17 mouse cellular contexts compared by ENCODE assay signal in genomic region chr19:46741574-46741973, GRCm38 (mm10). TPM values are rescaled to one million over a fixed set of nuclear protein-coding genes. Genes with fewer than 3 reads are reported as not detected.
DNase-seq lines count a peak whose midpoint lies in the region; ATAC-seq and TF ChIP-seq lines count a peak whose summit lies in the region.
"Had no signal": no experiment of that assay in that cellular context is flagged by ENCODE, and none has a peak within 500 bp of the region (broad histone marks: within the 10 kb centered on the region; RNA-seq: fewer than 3 reads in every experiment).

No protein-coding gene starts in this region.

- no peaks in the 10 kb centered on the region for H3K9me3 ChIP-seq in hindbrain, postnatal 0 days (ENCODE audit: low read length)
- no peaks in the 10 kb centered on the region for H3K9me3 ChIP-seq in hindbrain, embryonic 16.5 days (ENCODE audit: control insufficient read depth, low read length)
- no peaks in the 10 kb centered on the region for H3K9me3 ChIP-seq in midbrain, postnatal 0 days (ENCODE audit: low read length)
- H3K9me3 ChIP-seq in midbrain, embryonic 10.5 days (replicated peaks): no peaks in the 10 kb centered on the region
- H3K9me3 ChIP-seq: embryonic facial prominence, embryonic 15.5 days; forebrain, embryonic 15.5 days; heart, embryonic 12.5 days; liver, embryonic 12.5 days had no signal

- no peak overlapping the region for H3K9ac ChIP-seq in hindbrain, postnatal 0 days (replicated peaks; ENCODE audit: low read length)
- H3K9ac ChIP-seq in hindbrain, embryonic 16.5 days (ENCODE audit: low read depth, low read length): no peak overlapping the region
- H3K9ac ChIP-seq in midbrain, postnatal 0 days (replicated peaks; ENCODE audit: low read length, poor library complexity, severe bottlenecking): no peak overlapping the region
- H3K9ac ChIP-seq: embryonic facial prominence, embryonic 15.5 days; forebrain, embryonic 15.5 days; heart, embryonic 12.5 days; liver, embryonic 12.5 days had no signal

- no peak overlapping the region for H3K4me2 ChIP-seq in hindbrain, postnatal 0 days (ENCODE audit: low read depth, low read length)
- no peak overlapping the region for H3K4me2 ChIP-seq in hindbrain, embryonic 16.5 days (ENCODE audit: low read length)
- H3K4me2 ChIP-seq in midbrain, postnatal 0 days (ENCODE audit: low read depth, low read length, poor library complexity, severe bottlenecking): no peak overlapping the region
- H3K4me2 ChIP-seq: embryonic facial prominence, embryonic 15.5 days; forebrain, embryonic 15.5 days; heart, embryonic 12.5 days; liver, embryonic 12.5 days had no signal

- H3K36me3 ChIP-seq in hindbrain, postnatal 0 days (ENCODE audit: insufficient read depth, low read length): no peaks in the 10 kb centered on the region
- H3K36me3 ChIP-seq in hindbrain, embryonic 16.5 days (ENCODE audit: control insufficient read depth, insufficient read depth, low read length): no peaks in the 10 kb centered on the region
- H3K36me3 ChIP-seq in midbrain, postnatal 0 days (ENCODE audit: insufficient read depth, low read length): no peaks in the 10 kb centered on the region
- H3K36me3 ChIP-seq in midbrain, embryonic 10.5 days: 0 out of 2 replicates have a peak, but pooled peaks cover 8% of the 10 kb centered on the region
- H3K36me3 ChIP-seq in small intestine, adult 2 months (ENCODE audit: control insufficient read depth, insufficient read depth, low read length): peaks cover 18% of the 10 kb centered on the region
- H3K36me3 ChIP-seq: embryonic facial prominence, embryonic 15.5 days; forebrain, embryonic 15.5 days had no signal

- no peak for ATAC-seq in hindbrain, postnatal 0 days
- ATAC-seq in hindbrain, embryonic 16.5 days: no peak
- ATAC-seq in midbrain, postnatal 0 days (ENCODE audit: low FRiP score): no peak
- ATAC-seq: forebrain, embryonic 15.5 days; liver, embryonic 12.5 days had no signal

- no peak overlapping the region for H3K4me3 ChIP-seq in hindbrain, postnatal 0 days (ENCODE audit: low read length)
- no peak overlapping the region for H3K4me3 ChIP-seq in hindbrain, embryonic 16.5 days (ENCODE audit: low read length)
- H3K4me3 ChIP-seq in midbrain, postnatal 0 days (ENCODE audit: low read depth, low read length): no peak overlapping the region
- H3K4me3 ChIP-seq in midbrain, embryonic 10.5 days: no peak overlapping the region
- no peak overlapping the region for H3K4me3 ChIP-seq in small intestine, adult 2 months (ENCODE audit: low read depth, low read length)
- H3K4me3 ChIP-seq: embryonic facial prominence, embryonic 15.5 days; forebrain, embryonic 15.5 days; heart, embryonic 12.5 days; liver, embryonic 12.5 days had no signal

- no peak for TF ChIP-seq POLR2A in small intestine, adult 2 months (IDR thresholded peaks at IDR 0.05; ENCODE audit: low read depth, low read length)

- peak; percentile 47 for TF ChIP-seq CTCF in hindbrain, postnatal 0 days (IDR thresholded peaks at IDR 0.05; ENCODE audit: low read depth)
- peak; percentile 42 for TF ChIP-seq CTCF in midbrain, postnatal 0 days (IDR thresholded peaks at IDR 0.05)
- TF ChIP-seq CTCF in small intestine, adult 2 months (IDR thresholded peaks at IDR 0.05; ENCODE audit: extremely low read depth, insufficient read length, insufficient replicate concordance, low read depth, low read length): peak; percentile 33; the same call in 1 of the 2 replicates

- H3K4me1 ChIP-seq in hindbrain, postnatal 0 days (ENCODE audit: insufficient read depth, low read length): no peaks in the 10 kb centered on the region
- no peaks in the 10 kb centered on the region for H3K4me1 ChIP-seq in hindbrain, embryonic 16.5 days (ENCODE audit: control insufficient read depth, insufficient read depth, low read depth, low read length)
- no peaks in the 10 kb centered on the region for H3K4me1 ChIP-seq in midbrain, postnatal 0 days (ENCODE audit: insufficient read depth, low read length)
- no peaks in the 10 kb centered on the region for H3K4me1 ChIP-seq in midbrain, embryonic 10.5 days
- H3K4me1 ChIP-seq in small intestine, adult 2 months (ENCODE audit: control insufficient read depth, insufficient read depth, insufficient read length, low read length): no peaks in the 10 kb centered on the region; the same call in 1 of the 2 replicates
- H3K4me1 ChIP-seq: embryonic facial prominence, embryonic 15.5 days; forebrain, embryonic 15.5 days; liver, embryonic 12.5 days had no signal

- DNase-seq in hindbrain, postnatal 0 days (ENCODE audit: low spot score): no peak
- no peak for DNase-seq in midbrain, postnatal 0 days (ENCODE audit: low spot score)
- no peak for DNase-seq in midbrain, embryonic 10.5 days (ENCODE audit: low spot score)
- DNase-seq in NIH3T3 (ENCODE audit: low read depth): peak; percentile 62
- no peak for DNase-seq in yolk sac, embryonic 10.5 days (ENCODE audit: low spot score)
- DNase-seq in layer of hippocampus, adult 11-12 months (ENCODE audit: low spot score): no peak
- DNase-seq: adrenal gland, postnatal 36 days; gastrocnemius, postnatal 36 days; kidney, adult 18-20 months; lung, postnatal 4 days; spleen, adult 18-20 months had no signal

- WGBS in hindbrain, postnatal 0 days: 48% methylated on average over 6 of the region's 6 CpGs
- WGBS in hindbrain, embryonic 16.5 days: 47% methylated on average over 6 of the region's 6 CpGs
- WGBS in midbrain, postnatal 0 days: 47% methylated on average over 6 of the region's 6 CpGs
- WGBS in midbrain, embryonic 10.5 days: 49% methylated on average over 6 of the region's 6 CpGs
- 27% methylated on average over 6 of the region's 6 CpGs for WGBS in small intestine, adult 2 months

- H3K27ac ChIP-seq in hindbrain, postnatal 0 days: no peak overlapping the region
- no peak overlapping the region for H3K27ac ChIP-seq in hindbrain, embryonic 16.5 days (ENCODE audit: low read depth, low read length)
- H3K27ac ChIP-seq in midbrain, postnatal 0 days (ENCODE audit: low read depth, low read length): no peak overlapping the region
- no peak overlapping the region for H3K27ac ChIP-seq in midbrain, embryonic 10.5 days (replicated peaks)
- H3K27ac ChIP-seq in small intestine, adult 2 months (ENCODE audit: insufficient read depth, low read depth, low read length): no peak overlapping the region; the same call in 1 of the 2 replicates
- H3K27ac ChIP-seq: embryonic facial prominence, embryonic 15.5 days; forebrain, embryonic 15.5 days; liver, embryonic 12.5 days had no signal

- H3K27me3 ChIP-seq in hindbrain, postnatal 0 days (ENCODE audit: insufficient read depth, low read length): no peaks in the 10 kb centered on the region
- H3K27me3 ChIP-seq in hindbrain, embryonic 16.5 days (replicated peaks; ENCODE audit: control insufficient read depth, insufficient read depth, low read length): no peaks in the 10 kb centered on the region
- H3K27me3 ChIP-seq in midbrain, postnatal 0 days (ENCODE audit: insufficient read depth, low read length): no peaks in the 10 kb centered on the region
- H3K27me3 ChIP-seq in midbrain, embryonic 10.5 days (ENCODE audit: low read depth, poor library complexity, severe bottlenecking): no peaks in the 10 kb centered on the region
- no peaks in the 10 kb centered on the region for H3K27me3 ChIP-seq in small intestine, adult 2 months (ENCODE audit: control insufficient read depth, insufficient read depth, low read length)
- H3K27me3 ChIP-seq: embryonic facial prominence, embryonic 15.5 days; forebrain, embryonic 15.5 days; heart, embryonic 12.5 days had no signal

RNA-seq across cellular contexts. Expression of gene Cnnm2, which starts 19.8 kb away (rescaled TPM):
- 45.7 and 47.2 TPM in 2 replicates for total RNA-seq in hindbrain, postnatal 0 days (2014; rRNA removed)
- 9.5 and 9.6 TPM in 2 replicates for polyA plus RNA-seq in hindbrain, postnatal 0 days (2015; fragmentation: Nextera tagmentation; extraction: Ambion mirVana)
- 5.8 and 6.6 TPM in 2 replicates for polyA plus RNA-seq in hindbrain, embryonic 16.5 days (2015; fragmentation: Nextera tagmentation; extraction: Ambion mirVana)
- total RNA-seq in midbrain, postnatal 0 days (2014; rRNA removed): 26.1 and 37.5 TPM in 2 replicates
- polyA plus RNA-seq in midbrain, postnatal 0 days (2015; fragmentation: Nextera tagmentation; extraction: Ambion mirVana): 8.2 and 8.3 TPM in 2 replicates
- polyA plus RNA-seq in midbrain, embryonic 10.5 days (2016; fragmentation: Nextera tagmentation; extraction: Ambion mirVana): 2.7 TPM in 2 replicates
- 11.1 and 16.9 TPM in 2 replicates for polyA plus RNA-seq in small intestine, adult 2 months (2012; rRNA removed)

RNA-seq across cellular contexts. Expression of gene As3mt, which starts 34.3 kb away (rescaled TPM):
- 16.0 and 19.0 TPM in 2 replicates for total RNA-seq in hindbrain, postnatal 0 days (2014; rRNA removed)
- 32.9 and 34.9 TPM in 2 replicates for polyA plus RNA-seq in hindbrain, postnatal 0 days (2015; fragmentation: Nextera tagmentation; extraction: Ambion mirVana)
- 38.0 and 38.6 TPM in 2 replicates for polyA plus RNA-seq in hindbrain, embryonic 16.5 days (2015; fragmentation: Nextera tagmentation; extraction: Ambion mirVana)
- total RNA-seq in midbrain, postnatal 0 days (2014; rRNA removed): 21.3 and 28.9 TPM in 2 replicates
- polyA plus RNA-seq in midbrain, postnatal 0 days (2015; fragmentation: Nextera tagmentation; extraction: Ambion mirVana): 36.4 and 37.9 TPM in 2 replicates
- 30.0 and 32.4 TPM in 2 replicates for polyA plus RNA-seq in midbrain, embryonic 10.5 days (2016; fragmentation: Nextera tagmentation; extraction: Ambion mirVana)
- 3.4 and 10.3 TPM in 2 replicates for polyA plus RNA-seq in small intestine, adult 2 months (2012; rRNA removed)

RNA-seq across cellular contexts. Expression of gene Borcs7, which starts 51.9 kb away (rescaled TPM):
- total RNA-seq in hindbrain, postnatal 0 days (2014; rRNA removed): 9.3 and 11.2 TPM in 2 replicates
- 37.1 and 38.9 TPM in 2 replicates for polyA plus RNA-seq in hindbrain, postnatal 0 days (2015; fragmentation: Nextera tagmentation; extraction: Ambion mirVana)
- polyA plus RNA-seq in hindbrain, embryonic 16.5 days (2015; fragmentation: Nextera tagmentation; extraction: Ambion mirVana): 24.1 and 26.7 TPM in 2 replicates
- total RNA-seq in midbrain, postnatal 0 days (2014; rRNA removed): 13.2 and 16.3 TPM in 2 replicates
- 41.3 and 43.0 TPM in 2 replicates for polyA plus RNA-seq in midbrain, postnatal 0 days (2015; fragmentation: Nextera tagmentation; extraction: Ambion mirVana)
- 14.2 and 17.4 TPM in 2 replicates for polyA plus RNA-seq in midbrain, embryonic 10.5 days (2016; fragmentation: Nextera tagmentation; extraction: Ambion mirVana)
- 1.1 and 2.0 TPM in 2 replicates for polyA plus RNA-seq in small intestine, adult 2 months (2012; rRNA removed)
